Mouse (Mus musculus) brain, embryonic 14.5 days (tissue): ENCODE measurements around the gene Ncor1. TPM values are rescaled to one million over a fixed set of nuclear protein-coding genes. Genes with fewer than 3 reads are reported as not detected.

Experiments
- DNase-seq: peaks from one replicate; pipeline ENCODE4 v3.0.0-alpha.2; 2011; ENCODE audit warnings: low read depth
- CTCF ChIP-seq: fragments of 200-500 bp; IDR thresholded peaks from 2 replicates; pipeline ENCODE4 v1.5.1; 2012; ENCODE audit warnings: inconsistent platforms, mild to moderate bottlenecking, moderate library complexity, borderline replicate concordance; ENCODE audit not compliant: insufficient read depth, insufficient read length; ENCODE audit errors: extremely low read depth
- POLR2A ChIP-seq: fragments of 200-500 bp; IDR thresholded peaks from 2 replicates; pipeline ENCODE4 v1.6.1; 2012; ENCODE audit warnings: mild to moderate bottlenecking, inconsistent platforms, borderline replicate concordance; ENCODE audit not compliant: poor library complexity, insufficient read depth, insufficient read length, severe bottlenecking; ENCODE audit errors: extremely low read depth
- polyA plus RNA-seq: library from polyadenylated mRNA; depleted of rRNA; stranded (reverse); fragments of >200 nt; gene quantifications from 2 replicates; pipeline ENCODE4 v1.2.3, GENCODE M21; 2012; rRNA removed

The Ncor1 gene
- polyA plus RNA-seq, 1 experiment = 164 TPM

- DNase-seq = peak; percentile 97
- TF ChIP-seq POLR2A (no peak; the same call in none of the 2 replicates), CTCF (peak; percentile 77; the same call in 1 of the 2 replicates)
Measured at GRCm38 (mm10) chr11:62280675-62281600, 177.4 kb downstream of the Ncor1 start, which contains the start of the genes Zswim7 and Ttc19. Gene Zswim7, minus strand, starts transcription at chr11:62281375. Gene Ttc19, plus strand, starts transcription at chr11:62281473.

DNA sequence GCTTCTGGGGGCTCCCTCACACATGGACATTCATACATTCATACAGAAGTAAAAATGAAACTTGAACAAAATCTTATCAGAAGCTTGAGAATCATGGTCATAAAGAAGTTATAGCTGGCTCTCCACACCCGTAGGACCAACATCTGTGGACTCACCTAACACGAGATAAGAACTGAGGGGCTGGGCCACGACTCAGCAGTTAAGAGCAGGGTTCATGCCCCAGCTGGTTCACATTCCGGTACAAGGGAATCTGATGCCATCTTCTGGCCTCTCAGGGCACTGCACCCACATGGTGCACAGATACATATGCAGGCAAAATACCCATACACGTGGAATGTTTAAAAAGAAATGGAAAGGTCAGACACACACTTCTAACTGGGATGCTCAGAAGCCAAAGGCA, 180.3 kb downstream of the Ncor1 start:
- peak; percentile 51 for DNase-seq
- TF ChIP-seq CTCF (peak; percentile 75), POLR2A (no peak)

DNA sequence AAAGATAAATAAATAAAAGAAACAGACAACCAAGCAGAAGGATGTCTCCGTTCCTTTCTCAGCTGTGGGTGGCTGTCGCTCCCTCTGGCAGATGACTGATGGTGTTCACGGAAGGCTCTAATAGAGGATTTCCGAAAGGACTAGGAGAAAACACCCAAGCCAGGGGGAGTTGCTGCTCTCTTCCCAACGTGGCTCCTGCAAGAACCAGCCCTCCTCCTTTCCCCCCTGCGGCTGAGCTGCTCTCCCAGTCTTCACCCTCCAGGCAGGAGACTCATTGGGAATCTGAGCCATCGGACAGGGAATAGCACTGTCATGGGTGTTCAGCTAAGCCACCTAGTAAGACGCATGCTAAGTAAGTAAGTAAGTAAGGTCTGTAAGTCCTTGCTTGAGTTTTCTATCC, 181.3 kb downstream of the Ncor1 start:
- DNase-seq = no peak
- no peak for TF ChIP-seq POLR2A
- TF ChIP-seq CTCF = no peak

DNA sequence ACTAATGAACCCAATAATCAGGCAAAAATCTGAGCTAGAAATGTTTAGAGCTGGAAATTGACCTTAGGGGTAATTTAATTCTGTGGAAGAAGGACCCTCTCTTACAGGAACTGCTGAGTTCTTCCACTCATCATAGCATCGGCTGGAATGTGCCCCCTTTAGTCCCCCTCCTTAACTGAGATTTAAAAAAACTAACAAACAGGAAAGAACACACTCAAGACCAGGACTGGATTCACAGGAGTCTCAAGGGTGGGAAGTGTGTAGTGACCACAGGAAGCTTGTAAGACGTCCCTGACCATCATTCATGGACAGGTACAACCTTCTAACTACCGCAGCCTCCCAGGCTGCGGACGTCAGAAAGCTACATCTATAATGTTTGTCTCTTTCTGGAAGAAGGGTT, 187.5 kb downstream of the Ncor1 start:
- no peak for DNase-seq
- TF ChIP-seq POLR2A (no peak), CTCF (no peak)

- no peak for DNase-seq
- TF ChIP-seq CTCF (no peak), POLR2A (no peak)
Measured at GRCm38 (mm10) chr11:62269097-62269496, 189.2 kb downstream of the Ncor1 start.

DNA sequence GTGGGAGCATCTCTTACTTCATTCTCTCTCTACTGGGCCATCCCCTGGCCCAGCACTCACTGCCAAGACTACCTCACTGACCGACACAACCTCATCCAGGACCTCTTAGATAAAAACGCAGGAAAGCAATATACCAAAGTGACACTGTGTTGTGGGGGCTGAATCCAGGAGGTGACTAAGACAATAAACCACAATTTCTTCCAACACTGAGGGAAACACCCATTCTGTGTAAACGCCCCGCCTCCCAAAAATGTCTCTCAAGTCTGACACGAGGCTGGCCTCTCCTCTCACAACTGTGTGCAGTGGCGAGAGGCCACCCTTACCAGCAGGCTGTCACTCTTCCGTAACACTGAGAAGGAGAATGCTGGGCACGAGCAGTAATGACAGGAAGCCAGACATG, 190.0 kb downstream of the Ncor1 start:
- no peak for TF ChIP-seq CTCF
- no peak for TF ChIP-seq POLR2A
- no peak for DNase-seq

DNA sequence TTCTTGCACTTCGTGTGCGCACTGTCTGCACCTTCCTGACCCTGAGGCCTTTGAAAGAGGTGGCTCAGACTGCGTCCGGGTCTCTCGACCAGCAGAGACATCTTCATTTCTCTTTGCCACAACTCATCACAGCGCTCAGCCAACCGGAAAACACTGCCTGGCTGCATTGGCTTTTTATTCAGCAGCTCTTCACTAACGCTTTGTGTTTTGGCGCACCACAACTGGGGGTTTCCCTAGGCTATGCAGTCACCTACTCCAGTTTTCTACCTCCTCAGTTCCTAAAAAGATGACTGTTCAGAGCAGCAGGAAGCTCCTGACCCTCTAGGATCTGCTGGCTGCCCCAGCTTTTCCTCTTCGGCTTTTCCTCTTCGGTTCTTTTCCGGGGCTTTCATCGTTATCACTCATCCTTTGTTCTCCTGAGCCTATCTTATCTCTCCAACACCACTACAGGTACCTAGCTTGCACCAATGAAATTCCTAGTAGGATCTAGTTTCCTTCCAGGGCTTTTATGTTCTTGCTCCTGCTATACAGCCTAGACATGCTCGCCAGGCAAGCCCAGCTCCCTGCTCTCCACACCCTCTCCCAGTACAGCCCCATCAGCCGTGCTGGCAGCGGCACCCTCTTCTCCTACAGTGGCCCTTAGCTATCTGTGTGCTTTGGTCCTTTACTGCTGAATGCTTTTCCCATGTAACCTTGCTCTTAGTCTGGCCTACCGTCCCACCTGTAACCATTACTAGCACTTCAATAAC, 191.7 kb downstream of the Ncor1 start:
- peak; percentile 44 for DNase-seq
- TF ChIP-seq CTCF (no peak), POLR2A (no peak)

Other genes with a start within 250 kb of the Ncor1 start
- gene Adora2b, start 209.6 kb downstream of the Ncor1 start, polyA plus RNA-seq = 2.8 and 3.0 TPM in 2 replicates
- gene Zswim7, start 177.2 kb downstream of the Ncor1 start, polyA plus RNA-seq = 9.6 and 12.0 TPM in 2 replicates
- 28.2 and 29.5 TPM in 2 replicates for gene Ttc19, start 177.1 kb downstream of the Ncor1 start, polyA plus RNA-seq
- gene Pigl, start 81 bp downstream of the Ncor1 start, polyA plus RNA-seq = 6.8 and 8.2 TPM in 2 replicates
- gene Cenpv, start 80.7 kb upstream of the Ncor1 start, polyA plus RNA-seq = 112 and 180 TPM in 2 replicates
- 4,191 and 5,062 TPM in 2 replicates for gene Ubb, start 92.6 kb upstream of the Ncor1 start, polyA plus RNA-seq
- 20.5 and 26.3 TPM in 2 replicates for gene Trpv2, start 115.9 kb upstream of the Ncor1 start, polyA plus RNA-seq
- gene Lrrc75a, start 190.0 kb upstream of the Ncor1 start, polyA plus RNA-seq = 19.9 and 23.4 TPM in 2 replicates
- 29.0 and 35.4 TPM in 2 replicates for gene Mmgt2, start 190.1 kb upstream of the Ncor1 start, polyA plus RNA-seq